Mouse (Mus musculus) Patski (cell line): ENCODE measurements around the gene Rer1. TPM values are rescaled to one million over a fixed set of nuclear protein-coding genes. Genes with fewer than 3 reads are reported as not detected.

Source experiments
- ATAC-seq: fragments of 100-300 bp; one replicate; pipeline ENCODE4 v1.8.0; 2021
- CTCF ChIA-PET: fragments of 350-600 bp; sonication (Branson Sonifier 250); formaldehyde crosslinking; loops from one replicate; lab custom pipeline; 2022; ENCODE audit warnings: inconsistent platforms; lab: Charles Lee
- POLR2A ChIA-PET: fragments of 350-600 bp; sonication (Branson Sonifier 250); formaldehyde crosslinking; loops from one replicate; lab custom pipeline; 2022; ENCODE audit warnings: antibody characterized with exemption, inconsistent platforms; lab: Charles Lee
- DNase-seq: peaks from one replicate; pipeline ENCODE4 v3.0.0-alpha.2; 2011; ENCODE audit warnings: low read depth, low spot score
- H3K27me3 ChIP-seq: fragments of 371-371 bp; one replicate; pipeline ENCODE4 v1.5.1; 2021
- CTCF ChIP-seq: fragments of 100-300 bp; IDR thresholded peaks from one replicate; pipeline ENCODE4 v1.5.1; 2021
- in situ Hi-C: fragments of 300-500 bp; cut with MboI; formaldehyde crosslinking; loops from 3 replicates; pipeline ENCODE4 v1.11.1; 2018; ENCODE audit warnings: low pct_unique_long_range_greater_than_20kb, mixed read lengths
- polyA plus RNA-seq: library from polyadenylated mRNA; unstranded; gene quantifications from one replicate; pipeline ENCODE4 v1.2.3, GENCODE M21; 2021

The Rer1 gene
- polyA plus RNA-seq, 1 experiment from 2014 or later, result 91.9 TPM

DNA sequence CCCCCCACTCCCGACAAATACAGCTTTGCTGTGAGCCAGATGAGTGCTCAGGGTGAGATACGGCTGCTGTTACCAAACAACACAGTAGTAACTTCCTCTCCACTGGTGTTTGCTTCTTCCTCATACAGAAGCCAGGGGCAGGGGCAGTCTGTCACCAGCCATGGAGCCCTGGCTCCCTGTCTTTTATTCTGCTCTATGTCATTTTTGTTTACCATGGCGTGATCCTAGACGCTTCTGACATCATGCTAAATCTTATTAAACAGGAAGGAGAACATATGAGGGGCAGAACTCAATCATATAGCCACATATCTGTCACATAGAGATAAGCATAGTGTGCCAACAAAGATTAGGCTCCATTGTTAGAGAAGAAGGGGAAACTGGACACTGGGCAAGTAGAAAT is 30.4 kb upstream of the Rer1 start:
- POLR2A ChIA-PET, result no interaction called here
- no peaks in the 10 kb centered on the region for H3K27me3 ChIP-seq
- CTCF ChIA-PET, result no interaction called here

DNA sequence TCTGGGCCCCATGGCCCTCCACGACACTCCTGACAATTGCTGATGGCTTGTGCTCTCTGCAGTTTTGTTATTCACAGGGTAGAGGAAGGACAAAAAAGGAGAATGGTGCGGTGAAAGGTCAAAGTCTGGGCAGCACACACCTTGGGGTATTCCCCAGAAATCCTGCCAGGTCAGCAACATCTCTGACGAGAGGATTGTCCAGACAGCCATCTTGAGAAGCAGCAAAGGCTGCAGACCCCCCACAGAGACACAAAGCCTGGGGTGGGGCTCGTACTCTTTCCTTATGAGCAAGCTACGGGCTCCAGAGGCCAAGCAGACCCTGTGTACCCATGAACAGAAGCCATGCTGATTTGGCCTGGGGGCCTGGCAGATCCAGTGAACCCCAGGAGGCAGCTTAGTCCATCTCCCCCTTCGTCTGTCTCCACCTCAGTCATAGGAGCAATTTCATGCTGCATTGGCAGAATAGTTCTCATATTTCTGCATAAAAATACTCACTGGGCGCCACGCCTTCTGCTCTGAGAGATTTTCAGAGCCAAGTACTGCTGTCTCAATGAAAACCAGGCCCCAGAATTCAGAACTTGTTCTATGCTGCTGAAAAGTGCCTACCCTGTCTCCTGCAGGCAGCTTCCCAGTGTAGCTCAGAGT is 27.7 kb upstream of the Rer1 start:
- DNase-seq (no peak), ATAC-seq (no peak)
- TF ChIP-seq CTCF, result no peak
- ChIA-PET POLR2A (interaction anchor here (0.7 kb wide), 1 partner anchor 175 kb away, joined by 3 read pairs; no protein-coding TSS in a partner anchor), CTCF (interaction anchor here (1.3 kb wide), 1 partner anchor 136 kb away, joined by 5 read pairs; the partner anchor contains the start of gene Faap20)
- in situ Hi-C loops, result no loop called here
- no peaks in the 10 kb centered on the region for H3K27me3 ChIP-seq

More for the DNA sequence above, 30.4 kb upstream of the Rer1 start:
- ATAC-seq (no peak), DNase-seq (no peak)
- no peak for TF ChIP-seq CTCF
- in situ Hi-C loops, result no loop called here

- ATAC-seq (no peak), DNase-seq (no peak)
- ChIA-PET CTCF (interaction anchor here (0.9 to 1.9 kb wide), 3 partner anchors 14 to 140 kb away, joined by 3 to 6 read pairs (median 3); partner anchors contain the start of gene Faap20), POLR2A (no interaction called here)
- TF ChIP-seq CTCF, result no peak
- in situ Hi-C loops, result no loop called here
- no peaks in the 10 kb centered on the region for H3K27me3 ChIP-seq
These were observed 23.3 kb upstream of the Rer1 start for GRCm38 (mm10) chr4:155109471-155109870.

- no peak for DNase-seq
- no peak for TF ChIP-seq CTCF
- no peaks in the 10 kb centered on the region for H3K27me3 ChIP-seq
- ATAC-seq, result no peak
- CTCF ChIA-PET, result no interaction called here
- POLR2A ChIA-PET, result interaction anchor here (0.6 to 1.2 kb wide), 2 partner anchors 113 to 204 kb away, joined by 3 read pairs; no protein-coding TSS in a partner anchor
- in situ Hi-C loops, result no loop called here
These were observed 21.7 kb upstream of the Rer1 start for GRCm38 (mm10) chr4:155107886-155108285.

GRCm38 (mm10) chr4:155098572-155098971 is 12.4 kb upstream of the Rer1 start:
- POLR2A ChIA-PET, result interaction anchor here (1.2 kb wide), 1 partner anchor 125 kb away, joined by 3 read pairs; no protein-coding TSS in a partner anchor
- TF ChIP-seq CTCF, result no peak
- in situ Hi-C loops, result loop anchor here (5.0 kb wide), 1 partner anchor 149 kb away; the partner anchor contains the start of gene Faap20
- no peak for DNase-seq
- H3K27me3 ChIP-seq, result no peaks in the 10 kb centered on the region
- CTCF ChIA-PET, result interaction anchor here (7.9 kb wide), 1 partner anchor 152 kb away, joined by 50 read pairs; the partner anchor contains the start of gene Faap20
- no peak for ATAC-seq

DNA sequence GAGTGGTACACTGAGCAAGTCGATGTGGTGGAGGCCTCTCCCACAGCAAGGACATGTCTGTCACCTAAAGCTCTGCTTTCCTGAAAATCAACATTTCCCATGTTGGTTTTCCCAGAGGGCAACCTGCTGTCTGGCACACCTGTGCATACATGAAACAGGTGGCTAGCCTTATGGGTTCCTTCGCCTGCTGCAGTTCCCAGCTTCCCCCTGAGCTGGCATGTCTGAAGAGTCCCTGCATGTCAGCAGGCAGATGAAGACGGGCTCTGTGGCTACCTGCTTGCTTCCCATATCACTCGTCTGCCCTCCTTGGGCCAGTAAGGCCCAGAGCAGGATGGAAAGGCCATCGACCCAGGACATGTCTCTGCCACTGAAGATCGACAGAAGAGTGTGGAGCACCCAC is 11.3 kb upstream of the Rer1 start:
- in situ Hi-C loops, result loop anchor here (5.0 kb wide), 1 partner anchor 150 kb away; the partner anchor contains the start of gene Faap20
- ATAC-seq (no peak), DNase-seq (no peak)
- no peak for TF ChIP-seq CTCF
- ChIA-PET POLR2A (interaction anchor here (1.2 kb wide), 1 partner anchor 152 kb away, joined by 3 read pairs; the partner anchor contains the start of gene Faap20), CTCF (interaction anchor here (7.9 kb wide), 1 partner anchor 153 kb away, joined by 50 read pairs; the partner anchor contains the start of gene Faap20)
- no peaks in the 10 kb centered on the region for H3K27me3 ChIP-seq

- in situ Hi-C loops, result loop anchor here (5.0 kb wide), 1 partner anchor 151 kb away; the partner anchor contains the start of gene Faap20
- ChIA-PET CTCF (interaction anchor here (0.9 to 7.9 kb wide), 5 partner anchors 9 to 154 kb away, joined by 3 to 50 read pairs (median 4); partner anchors contain the start of genes Faap20, Morn1 and Rer1), POLR2A (interaction anchor here (0.6 to 1.6 kb wide), 2 partner anchors 80 to 121 kb away, joined by 3 to 6 read pairs; no protein-coding TSS in a partner anchor)
- DNase-seq, result no peak
- ATAC-seq, result no peak
- no peaks in the 10 kb centered on the region for H3K27me3 ChIP-seq
- no peak for TF ChIP-seq CTCF
These were observed 9.8 kb upstream of the Rer1 start for GRCm38 (mm10) chr4:155095967-155096366.

DNA sequence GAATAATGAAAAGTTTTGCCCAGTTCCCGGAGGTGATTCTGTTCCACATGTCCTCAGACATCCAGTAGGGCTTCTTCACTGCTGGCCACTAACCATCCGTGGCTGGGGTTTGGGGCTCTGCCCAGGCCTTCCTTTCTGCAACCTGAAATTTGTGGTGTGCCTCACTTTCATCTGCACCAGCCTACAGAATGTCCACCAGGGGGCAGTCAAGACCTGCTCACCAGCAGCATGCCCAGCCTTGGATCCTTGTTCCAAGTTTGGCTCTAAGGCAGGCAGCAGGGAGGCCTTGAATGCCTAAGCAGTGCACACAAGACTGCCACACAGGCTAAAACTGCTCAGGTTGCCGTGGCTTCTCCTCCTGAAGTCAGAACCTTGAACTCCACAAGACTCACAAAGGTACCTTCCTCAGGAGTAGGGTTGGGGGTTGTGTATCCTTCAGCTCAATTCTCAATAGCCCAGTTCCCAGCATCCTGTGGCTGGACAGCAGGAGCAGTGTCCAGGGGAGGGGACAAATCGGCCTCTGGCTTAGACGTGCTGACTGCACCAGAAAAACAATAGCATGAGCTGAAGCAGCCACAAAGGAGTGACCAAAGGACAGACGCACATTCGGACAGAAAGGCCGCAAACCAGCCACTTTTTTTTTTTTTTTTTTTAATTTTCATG is 9.2 kb upstream of the Rer1 start:
- DNase-seq (peak; percentile 83), ATAC-seq (peak; percentile 74)
- ChIA-PET CTCF (interaction anchor here (0.7 to 7.9 kb wide), 7 partner anchors 9 to 213 kb away, joined by 3 to 50 read pairs (median 4); partner anchors contain the start of genes Faap20, Morn1 and Rer1), POLR2A (interaction anchor here (1.6 kb wide), 1 partner anchor 121 kb away, joined by 6 read pairs; no protein-coding TSS in a partner anchor)
- H3K27me3 ChIP-seq, result no peaks in the 10 kb centered on the region
- TF ChIP-seq CTCF, result no peak
- in situ Hi-C loops, result loop anchor here (5.0 kb wide), 1 partner anchor 152 kb away; the partner anchor contains the start of gene Faap20

GRCm38 (mm10) chr4:155094565-155094964 is 8.4 kb upstream of the Rer1 start:
- CTCF ChIA-PET, result interaction anchor here (0.7 to 7.9 kb wide), 10 partner anchors 10 to 213 kb away, joined by 3 to 50 read pairs (median 3); partner anchors contain the start of gene Faap20
- no peaks in the 10 kb centered on the region for H3K27me3 ChIP-seq
- ATAC-seq (no peak), DNase-seq (no peak)
- POLR2A ChIA-PET, result interaction anchor here (1.6 kb wide), 1 partner anchor 122 kb away, joined by 6 read pairs; no protein-coding TSS in a partner anchor
- in situ Hi-C loops, result loop anchor here (5.0 kb wide), 1 partner anchor 213 kb away; no protein-coding TSS in a partner anchor
- no peak for TF ChIP-seq CTCF
